Mouse (Mus musculus): ENCODE measurements at regions not wholly inside any gene's neighbourhood (a gene's known extent, or its start where the extent isn't known, plus 50 kb on each side); places are given as distances from the start of the nearest gene placed in this dataset.

GRCm38 (mm10) chr8:44884399-44885006 lies 50.7 kb upstream of the Fat1 start:
- DNase-seq (ENCODE audit: low spot score, missing footprints) (no peak), ATAC-seq (ENCODE audit: low FRiP score) (no peak)
- H3K4me1 ChIP-seq (ENCODE audit: control insufficient read depth, insufficient read depth, low read length) = no peaks in the 10 kb centered on the region
- no peak overlapping the region for H3K4me3 ChIP-seq (ENCODE audit: low read depth, low read length)
- H3K9me3 ChIP-seq (ENCODE audit: control insufficient read depth, low read length) = no peaks in the 10 kb centered on the region
- H3K4me2 ChIP-seq = no peak overlapping the region
- H3K9ac ChIP-seq (ENCODE audit: low read length) = no peak overlapping the region
- WGBS = 68% methylated on average over 8 of the region's 8 CpGs
- H3K36me3 ChIP-seq (ENCODE audit: control insufficient read depth, insufficient read depth, low read length) = no peaks in the 10 kb centered on the region
- H3K27ac ChIP-seq (ENCODE audit: low read depth, low read length) = no peak overlapping the region
- H3K27me3 ChIP-seq (ENCODE audit: control insufficient read depth, insufficient read depth, low read length) = no peaks in the 10 kb centered on the region

Data from midbrain, embryonic 11.5 days (tissue).